In the genomic region with DNA sequence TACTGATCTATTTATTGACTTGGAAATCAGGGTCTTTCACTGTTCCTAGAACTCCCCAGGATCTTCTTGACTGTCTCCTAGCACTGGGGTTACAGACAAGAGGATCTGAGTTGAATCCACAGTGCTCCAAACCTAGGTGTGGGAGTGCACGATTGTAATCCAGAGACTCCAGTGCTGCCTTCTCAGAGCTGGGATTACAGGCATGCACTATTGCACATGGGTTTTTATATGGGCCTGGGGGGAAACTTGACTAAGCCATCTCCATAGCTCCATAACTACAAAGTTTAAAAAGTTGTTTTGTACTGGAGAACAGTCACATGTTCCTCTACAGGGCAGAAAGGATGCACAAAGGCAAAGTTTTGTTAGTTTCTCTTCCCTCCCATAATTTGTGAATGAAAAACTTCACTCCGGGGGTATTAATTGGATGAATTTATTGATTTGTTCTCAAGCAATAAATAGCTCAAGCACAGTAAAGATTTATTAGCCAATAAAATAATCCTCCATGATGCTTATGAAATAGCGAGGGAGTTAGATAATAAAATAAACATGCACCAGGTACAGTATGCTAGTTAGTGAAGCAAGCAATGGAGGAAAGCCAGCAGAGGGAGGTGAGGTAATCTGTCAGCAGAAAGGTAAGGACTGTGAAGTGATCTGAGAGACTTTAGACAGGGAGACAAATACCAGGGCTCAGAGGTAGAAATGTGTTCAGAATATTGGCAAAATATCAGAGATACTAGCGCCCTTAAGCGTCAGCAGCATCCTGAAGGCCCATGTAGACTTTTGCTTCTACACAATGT, we compare ENCODE assay signal across 26 mouse cellular contexts. TPM values are rescaled to one million over a fixed set of nuclear protein-coding genes. Genes with fewer than 3 reads are reported as not detected.
DNase-seq lines count a peak whose midpoint lies in the region; ATAC-seq and TF ChIP-seq lines count a peak whose summit lies in the region.
"Had no signal": no experiment of that assay in that cellular context is flagged by ENCODE, and none has a peak within 500 bp of the region (broad histone marks: within the 10 kb centered on the region; RNA-seq: fewer than 3 reads in every experiment).

No protein-coding gene starts in this region.

- WGBS in liver, adult 2 months: 75% methylated on average over 5 of the region's 5 CpGs
- 85% methylated on average over 5 of the region's 5 CpGs for WGBS in liver, postnatal 0 days (ENCODE audit: insufficient replicate concordance)
- 92% methylated on average over 5 of the region's 5 CpGs for WGBS in midbrain, embryonic 11.5 days
- WGBS in midbrain, embryonic 15.5 days: 96% methylated on average over 5 of the region's 5 CpGs

- no peak for TF ChIP-seq CTCF in liver, adult 2 months (IDR thresholded peaks at IDR 0.05; ENCODE audit: low read depth, low read length)
- no peak for TF ChIP-seq CTCF in liver, postnatal 0 days (IDR thresholded peaks at IDR 0.05; ENCODE audit: low read depth)

- no peak overlapping the region for H3K27ac ChIP-seq in liver, adult 2 months (replicated peaks; ENCODE audit: insufficient read depth, low read depth, low read length)
- H3K27ac ChIP-seq in liver, postnatal 0 days (ENCODE audit: low read depth): no peak overlapping the region
- H3K27ac ChIP-seq in midbrain, embryonic 11.5 days (ENCODE audit: low read depth, low read length): no peak overlapping the region
- no peak overlapping the region for H3K27ac ChIP-seq in midbrain, embryonic 15.5 days
- H3K27ac ChIP-seq: forebrain, embryonic 15.5 days; hindbrain, embryonic 15.5 days; layer of hippocampus, adult 2 months; left cerebral cortex, adult 2 months; limb, embryonic 15.5 days; liver, embryonic 14.5 days; midbrain, embryonic 13.5 days had no signal

- no peaks in the 10 kb centered on the region for H3K79me2 ChIP-seq in liver, adult 2 months (ENCODE audit: control insufficient read depth, insufficient read depth, low read length)

- H3K4me3 ChIP-seq in liver, adult 2 months (ENCODE audit: insufficient read depth, low read depth, low read length): no peak overlapping the region
- no peak overlapping the region for H3K4me3 ChIP-seq in liver, postnatal 0 days (ENCODE audit: low read depth, low read length)
- no peak overlapping the region for H3K4me3 ChIP-seq in midbrain, embryonic 11.5 days (ENCODE audit: low read depth, low read length)
- no peak overlapping the region for H3K4me3 ChIP-seq in midbrain, embryonic 15.5 days
- H3K4me3 ChIP-seq: forebrain, embryonic 15.5 days; heart, embryonic 12.5 days; hindbrain, embryonic 15.5 days; layer of hippocampus, adult 2 months; left cerebral cortex, adult 2 months; limb, embryonic 15.5 days; megakaryocyte, embryonic 14.5 days; midbrain, embryonic 13.5 days had no signal

- TF ChIP-seq EP300 in liver, postnatal 0 days (IDR thresholded peaks at IDR 0.05; ENCODE audit: low read depth): no peak

- no peaks in the 10 kb centered on the region for H3K9me3 ChIP-seq in liver, postnatal 0 days (ENCODE audit: low read length)
- H3K9me3 ChIP-seq in midbrain, embryonic 11.5 days (ENCODE audit: control insufficient read depth, low read length): no peaks in the 10 kb centered on the region
- no peaks in the 10 kb centered on the region for H3K9me3 ChIP-seq in midbrain, embryonic 15.5 days
- H3K9me3 ChIP-seq: forebrain, embryonic 15.5 days; G1E; heart, embryonic 12.5 days; hindbrain, embryonic 15.5 days; limb, embryonic 15.5 days; megakaryocyte, embryonic 14.5 days; midbrain, embryonic 13.5 days had no signal

- TF ChIP-seq POLR2A in liver, adult 2 months (IDR thresholded peaks at IDR 0.05; ENCODE audit: extremely low read depth, insufficient read depth, low read length): no peak

- no peak for ATAC-seq in liver, postnatal 0 days
- no peak for ATAC-seq in midbrain, embryonic 11.5 days (ENCODE audit: low FRiP score)
- ATAC-seq in midbrain, embryonic 15.5 days (replicated peaks): no peak
- ATAC-seq: forebrain, embryonic 15.5 days; midbrain, embryonic 13.5 days; Patski had no signal

- H3K4me1 ChIP-seq in liver, adult 2 months (ENCODE audit: control insufficient read depth, insufficient read depth, low read length): no peaks in the 10 kb centered on the region
- no peaks in the 10 kb centered on the region for H3K4me1 ChIP-seq in liver, postnatal 0 days (ENCODE audit: insufficient read depth)
- no peaks in the 10 kb centered on the region for H3K4me1 ChIP-seq in midbrain, embryonic 11.5 days (ENCODE audit: control insufficient read depth, insufficient read depth, low read length)
- no peaks in the 10 kb centered on the region for H3K4me1 ChIP-seq in midbrain, embryonic 15.5 days
- H3K4me1 ChIP-seq: heart, embryonic 12.5 days; hindbrain, embryonic 15.5 days; limb, embryonic 15.5 days; midbrain, embryonic 13.5 days had no signal

- H3K36me3 ChIP-seq in liver, adult 2 months (ENCODE audit: control insufficient read depth, insufficient read depth, low read length): no peaks in the 10 kb centered on the region
- no peaks in the 10 kb centered on the region for H3K36me3 ChIP-seq in liver, postnatal 0 days (replicated peaks; ENCODE audit: insufficient read depth, low read length)
- H3K36me3 ChIP-seq in midbrain, embryonic 11.5 days (ENCODE audit: control insufficient read depth, insufficient read depth, low read length): no peaks in the 10 kb centered on the region
- H3K36me3 ChIP-seq in midbrain, embryonic 15.5 days (replicated peaks): peaks cover 15% of the 10 kb centered on the region; the same call in 1 of the 2 replicates
- H3K36me3 ChIP-seq: G1E; heart, embryonic 12.5 days; limb, embryonic 15.5 days had no signal

- no peak overlapping the region for H3K4me2 ChIP-seq in liver, postnatal 0 days (ENCODE audit: low read depth, low read length)
- H3K4me2 ChIP-seq in midbrain, embryonic 11.5 days: no peak overlapping the region
- no peak overlapping the region for H3K4me2 ChIP-seq in midbrain, embryonic 15.5 days
- H3K4me2 ChIP-seq: forebrain, embryonic 15.5 days; heart, embryonic 12.5 days; hindbrain, embryonic 15.5 days; limb, embryonic 15.5 days; midbrain, embryonic 13.5 days had no signal

- H3K9ac ChIP-seq in liver, adult 2 months (ENCODE audit: low read depth, low read length): no peak overlapping the region
- no peak overlapping the region for H3K9ac ChIP-seq in liver, postnatal 0 days (replicated peaks)
- H3K9ac ChIP-seq in midbrain, embryonic 11.5 days (ENCODE audit: low read length): no peak overlapping the region
- no peak overlapping the region for H3K9ac ChIP-seq in midbrain, embryonic 15.5 days
- H3K9ac ChIP-seq: forebrain, embryonic 15.5 days; heart, embryonic 12.5 days; hindbrain, embryonic 15.5 days; limb, embryonic 15.5 days; liver, embryonic 14.5 days; midbrain, embryonic 13.5 days had no signal

- peak; percentile 12 for DNase-seq in liver, adult 2 months (ENCODE audit: extremely low read depth, low read depth, low spot score)
- no peak for DNase-seq in liver, postnatal 0 days
- peak; percentile 2 for DNase-seq in midbrain, embryonic 11.5 days (ENCODE audit: low spot score, missing footprints)
- peak; percentile 43 for DNase-seq in adipocyte (ENCODE audit: low spot score)
- DNase-seq in cerebellum, adult 9-11 months: no peak
- no peak for DNase-seq in cerebellum, postnatal 36 days
- DNase-seq: adrenal gland, postnatal 25 days; cerebellum, adult 18-20 months; cerebellum, postnatal 25 days; gastrocnemius, postnatal 10 days; heart, postnatal 4 days; thymus, adult 2 months; thymus, postnatal 36 days had no signal

- H3K27me3 ChIP-seq in liver, adult 2 months (ENCODE audit: control insufficient read depth, insufficient read depth, low read length): no peaks in the 10 kb centered on the region
- no peaks in the 10 kb centered on the region for H3K27me3 ChIP-seq in liver, postnatal 0 days (ENCODE audit: insufficient read depth, low read length)
- H3K27me3 ChIP-seq in midbrain, embryonic 11.5 days (ENCODE audit: control insufficient read depth, insufficient read depth, low read length): no peaks in the 10 kb centered on the region
- no peaks in the 10 kb centered on the region for H3K27me3 ChIP-seq in midbrain, embryonic 15.5 days (replicated peaks)
- H3K27me3 ChIP-seq: forebrain, embryonic 15.5 days; heart, embryonic 12.5 days; hindbrain, embryonic 15.5 days; limb, embryonic 15.5 days; megakaryocyte, embryonic 14.5 days; midbrain, embryonic 13.5 days; Patski had no signal

RNA-seq across cellular contexts. Expression of a gene that starts 30.5 kb away (rescaled TPM):
- total RNA-seq in liver, adult 2 months (2014; rRNA removed): 1.0 and 1.9 TPM in 2 replicates
- 0.86 and 1.2 TPM in 2 replicates for polyA plus RNA-seq in liver, adult 2 months (2012; rRNA removed)
- 3.2 and 4.3 TPM in 2 replicates for polyA plus RNA-seq in liver, postnatal 0 days (2015; fragmentation: Nextera tagmentation; extraction: Ambion mirVana)
- 50.4 and 59.1 TPM in 2 replicates for polyA plus RNA-seq in midbrain, embryonic 11.5 days (2014; fragmentation: Nextera tagmentation; extraction: Ambion mirVana)
- 354 and 372 TPM in 2 replicates for polyA plus RNA-seq in midbrain, embryonic 15.5 days (2015; fragmentation: Nextera tagmentation; extraction: Ambion mirVana)
- total RNA-seq: G1E; granulocyte monocyte progenitor cell, adult 5-6 weeks had no signal
- polyA plus RNA-seq: G1E had no signal

Comparison
In these comparisons a context has a peak if more than half of its experiments do, and no peak if none do; other contexts are left out.
1. DNase-seq: peak in liver, adult 2 months (single experiment), midbrain, embryonic 11.5 days (single experiment) and adipocyte (single experiment); none in liver, postnatal 0 days (single experiment), cerebellum, adult 9-11 months (single experiment) and cerebellum, postnatal 36 days (0 of 2).